Mouse (Mus musculus) kidney, postnatal 0 days (tissue): ENCODE measurements at regions not wholly inside any gene's neighbourhood (a gene's known extent, or its start where the extent isn't known, plus 50 kb on each side); places are given as distances from the start of the nearest gene placed in this dataset.

Experiments used
- ATAC-seq: fragments of 200-750 bp; cut with Nextera tagmentation; replicated peaks from 2 replicates; pipeline ENCODE4 v1.8.0; 2017; ENCODE audit warnings: low read depth, moderate number of reproducible peaks, moderate TSS enrichment, moderate library complexity; ENCODE audit not compliant: low FRiP score
- DNase-seq: peaks from one replicate; pipeline ENCODE4 v3.0.0-alpha.2; 2016; ENCODE audit warnings: low spot score
- H3K27ac ChIP-seq: fragments of 300-500 bp; sonication (generic); 2 replicates; pipeline ENCODE4 v1.5.1; 2014; ENCODE audit warnings: mild to moderate bottlenecking
- H3K27me3 ChIP-seq: fragments of 300-500 bp; sonication (generic); 2 replicates; pipeline ENCODE4 v1.6.1; 2014; ENCODE audit warnings: low read length, mixed read lengths; ENCODE audit not compliant: insufficient read depth
- H3K36me3 ChIP-seq: fragments of 300-500 bp; sonication (generic); 2 replicates; pipeline ENCODE4 v1.6.1; 2014; ENCODE audit warnings: low read length, mixed read lengths; ENCODE audit not compliant: insufficient read depth
- H3K4me1 ChIP-seq: fragments of 300-500 bp; sonication (generic); replicated peaks from 2 replicates; pipeline ENCODE4 v1.6.1; 2014; ENCODE audit warnings: antibody characterized with exemption, low read length, mixed read lengths; ENCODE audit not compliant: insufficient read depth
- H3K4me2 ChIP-seq: fragments of 300-500 bp; sonication (generic); 2 replicates; pipeline ENCODE4 v1.6.1; 2014; ENCODE audit warnings: mild to moderate bottlenecking, low read length, moderate library complexity, mixed read lengths
- H3K4me3 ChIP-seq: fragments of 300-500 bp; sonication (generic); replicated peaks from 2 replicates; pipeline ENCODE4 v1.5.1; 2014; ENCODE audit warnings: low read depth, low read length
- H3K9ac ChIP-seq: fragments of 300-500 bp; sonication (generic); 2 replicates; pipeline ENCODE4 v1.6.1; 2014; ENCODE audit warnings: low read depth, low read length
- H3K9me3 ChIP-seq: fragments of 300-500 bp; sonication (generic); replicated peaks from 2 replicates; pipeline ENCODE4 v1.6.1; 2016; ENCODE audit warnings: low read length, inconsistent platforms, mixed read lengths
- CTCF ChIP-seq: IDR thresholded peaks from 2 replicates; pipeline ENCODE4 v1.5.1; 2016; ENCODE audit warnings: antibody characterized with exemption, low read depth, mild to moderate bottlenecking, moderate library complexity
- WGBS: fragments of 180-500 bp; shearing (Covaris S2); extraction: QIAGEN DNeasy Blood & Tissue Kit; methylation state at CpG from one replicate; pipeline ENCODE4 v1.1.7; 2014; 5-methylcytosine and 5-hydroxymethylcytosine counted together

- Histone ChIP-seq H3K4me1 (no peaks in the 10 kb centered on the region; the same call in 1 of the 2 replicates), H3K27me3 (no peaks in the 10 kb centered on the region), H3K9me3 (no peaks in the 10 kb centered on the region), H3K36me3 (no peaks in the 10 kb centered on the region), H3K4me2 (no peak overlapping the region), H3K27ac (no peak overlapping the region), H3K9ac (no peak overlapping the region), H3K4me3 (no peak overlapping the region)
- DNase-seq (peak; percentile 58), ATAC-seq (peak; percentile 11; the same call in 1 of the 2 replicates)
- 43% methylated on average over 3 of the region's 3 CpGs for WGBS
- no peak for TF ChIP-seq CTCF
These were observed 75.8 kb upstream of the Sesn3 start for GRCm38 (mm10) chr9:14199116-14199515.

- 55% methylated on average over 9 of the region's 9 CpGs for WGBS
- Histone ChIP-seq H3K9me3 (no peaks in the 10 kb centered on the region), H3K27ac (no peak overlapping the region), H3K27me3 (no peaks in the 10 kb centered on the region), H3K4me3 (no peak overlapping the region), H3K4me1 (no peaks in the 10 kb centered on the region; the same call in 1 of the 2 replicates), H3K4me2 (no peak overlapping the region), H3K36me3 (no peaks in the 10 kb centered on the region), H3K9ac (no peak overlapping the region)
- DNase-seq (peak; percentile 18), ATAC-seq (no peak)
- TF ChIP-seq CTCF = no peak
These were observed 74.7 kb upstream of the Sesn3 start for GRCm38 (mm10) chr9:14199983-14200700.

DNA sequence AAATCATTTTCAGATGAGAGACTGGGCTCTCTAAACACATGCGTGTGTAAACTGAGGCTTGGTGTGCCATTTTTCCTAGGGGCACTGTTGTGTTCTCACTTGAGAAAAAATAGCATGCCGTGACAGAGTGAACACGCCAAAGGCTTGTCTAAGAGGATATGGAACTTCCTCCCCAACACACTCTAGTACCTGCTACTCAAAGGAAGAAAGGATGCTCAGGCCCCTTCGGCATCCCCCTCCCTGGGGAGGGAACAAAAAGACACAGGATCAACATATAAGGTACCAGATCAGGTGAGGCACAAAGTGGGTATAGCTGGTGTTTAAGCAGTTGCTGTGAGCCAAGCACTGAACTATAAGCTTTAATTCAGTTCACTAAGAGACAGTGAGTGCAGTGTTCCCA is 74.0 kb upstream of the Sesn3 start:
- DNase-seq = no peak

DNA sequence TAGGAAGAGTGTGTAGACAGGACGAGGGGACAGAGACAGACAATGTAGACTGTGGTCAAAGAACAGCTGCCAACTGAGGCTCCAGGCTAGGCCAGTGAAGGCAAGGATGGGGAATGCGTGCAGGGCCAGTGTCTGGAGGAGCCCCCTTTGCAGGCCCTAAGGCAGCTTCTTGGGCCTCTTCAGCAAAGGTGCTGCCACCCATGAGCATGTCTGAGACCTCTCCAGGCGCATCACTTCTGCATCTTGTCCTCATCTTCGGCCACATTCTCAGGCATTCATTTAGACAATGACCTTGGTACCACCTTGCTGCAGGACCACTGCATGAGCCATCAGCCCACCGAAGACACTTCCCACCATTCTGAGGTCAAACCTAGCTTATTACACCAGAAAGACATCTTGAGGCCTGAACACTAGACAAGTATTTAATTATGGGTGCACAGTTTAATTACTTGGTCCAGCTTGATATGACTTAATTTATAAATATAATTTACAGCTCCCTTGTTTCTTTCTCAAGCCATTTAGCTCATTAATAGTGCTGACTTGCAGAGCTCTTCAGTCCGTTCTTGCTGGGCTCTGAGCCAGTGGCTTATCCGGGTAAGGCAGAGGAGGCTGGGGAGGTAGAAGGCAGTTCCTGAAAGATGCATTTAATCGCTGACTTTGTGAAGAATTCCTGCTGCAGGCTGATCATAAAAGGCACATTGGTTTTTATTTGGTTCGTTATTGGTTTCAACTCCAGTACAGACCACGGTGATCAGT is 72.1 kb upstream of the Sesn3 start:
- no peaks in the 10 kb centered on the region for H3K27me3 ChIP-seq
- no peak overlapping the region for H3K9ac ChIP-seq
- 67% methylated on average over 10 of the region's 10 CpGs for WGBS
- H3K4me3 ChIP-seq = no peak overlapping the region
- H3K4me2 ChIP-seq = no peak overlapping the region
- no peak for TF ChIP-seq CTCF
- DNase-seq = peak; percentile 78
- ATAC-seq = no peak
- no peaks in the 10 kb centered on the region; the same call in 1 of the 2 replicates for H3K4me1 ChIP-seq
- H3K27ac ChIP-seq = no peak overlapping the region
- H3K9me3 ChIP-seq = no peaks in the 10 kb centered on the region
- no peaks in the 10 kb centered on the region for H3K36me3 ChIP-seq

More for the DNA sequence above, 74.0 kb upstream of the Sesn3 start:
- Histone ChIP-seq H3K27ac (no peak overlapping the region), H3K9ac (no peak overlapping the region), H3K27me3 (no peaks in the 10 kb centered on the region), H3K4me2 (no peak overlapping the region), H3K4me1 (no peaks in the 10 kb centered on the region; the same call in 1 of the 2 replicates), H3K4me3 (no peak overlapping the region), H3K36me3 (no peaks in the 10 kb centered on the region), H3K9me3 (no peaks in the 10 kb centered on the region)
- no peak for ATAC-seq
- no peak for TF ChIP-seq CTCF
- 87% methylated on average over 4 of the region's 4 CpGs for WGBS

GRCm38 (mm10) chr9:14203307-14203695 is 71.6 kb upstream of the Sesn3 start:
- Histone ChIP-seq H3K9ac (no peak overlapping the region), H3K9me3 (no peaks in the 10 kb centered on the region), H3K27me3 (no peaks in the 10 kb centered on the region), H3K4me1 (no peaks in the 10 kb centered on the region; the same call in 1 of the 2 replicates), H3K27ac (no peak overlapping the region), H3K36me3 (no peaks in the 10 kb centered on the region), H3K4me2 (no peak overlapping the region), H3K4me3 (no peak overlapping the region)
- ATAC-seq (no peak), DNase-seq (no peak)
- no peak for TF ChIP-seq CTCF
- WGBS = 48% methylated on average over 2 of the region's 2 CpGs

GRCm38 (mm10) chr9:14203768-14204416 is 71.0 kb upstream of the Sesn3 start:
- H3K27me3 ChIP-seq = no peaks in the 10 kb centered on the region
- H3K36me3 ChIP-seq = no peaks in the 10 kb centered on the region
- H3K9me3 ChIP-seq = no peaks in the 10 kb centered on the region
- H3K9ac ChIP-seq = no peak overlapping the region
- ATAC-seq (no peak), DNase-seq (peak; percentile 27)
- no peak overlapping the region for H3K4me2 ChIP-seq
- H3K4me3 ChIP-seq = no peak overlapping the region
- 54% methylated on average over 11 of the region's 11 CpGs for WGBS
- no peak overlapping the region for H3K27ac ChIP-seq
- no peak for TF ChIP-seq CTCF
- no peaks in the 10 kb centered on the region; the same call in 1 of the 2 replicates for H3K4me1 ChIP-seq
